Mouse (Mus musculus) cortical plate, adult 2 months (tissue): ENCODE results near the gene Gps2.

Experiments used
- CTCF ChIP-seq: fragments of 200-500 bp; IDR thresholded peaks from 2 replicates; pipeline ENCODE4 v1.5.1; 2011; ENCODE audit warnings: mild to moderate bottlenecking, control low read depth, low read length; ENCODE audit not compliant: insufficient read depth; ENCODE audit errors: extremely low read depth
- POLR2A ChIP-seq: fragments of 200-500 bp; IDR thresholded peaks from 2 replicates; pipeline ENCODE4 v1.6.1; 2011; ENCODE audit warnings: mild to moderate bottlenecking, low read length, control low read depth; ENCODE audit not compliant: insufficient read depth; ENCODE audit errors: extremely low read depth

- TF ChIP-seq CTCF = no peak
- TF ChIP-seq POLR2A = no peak
These were observed 19.0 kb upstream of the Gps2 start for GRCm38 (mm10) chr11:69894671-69895070.
